Mouse (Mus musculus) testis, postnatal 10 days (tissue): ENCODE data around the gene 2210017I01Rik.

ENCODE experiments used
- DNase-seq: peaks from one replicate; pipeline ENCODE4 v3.0.0; 2021; ENCODE audit warnings: low spot score

2210017I01Rik gene

DNA sequence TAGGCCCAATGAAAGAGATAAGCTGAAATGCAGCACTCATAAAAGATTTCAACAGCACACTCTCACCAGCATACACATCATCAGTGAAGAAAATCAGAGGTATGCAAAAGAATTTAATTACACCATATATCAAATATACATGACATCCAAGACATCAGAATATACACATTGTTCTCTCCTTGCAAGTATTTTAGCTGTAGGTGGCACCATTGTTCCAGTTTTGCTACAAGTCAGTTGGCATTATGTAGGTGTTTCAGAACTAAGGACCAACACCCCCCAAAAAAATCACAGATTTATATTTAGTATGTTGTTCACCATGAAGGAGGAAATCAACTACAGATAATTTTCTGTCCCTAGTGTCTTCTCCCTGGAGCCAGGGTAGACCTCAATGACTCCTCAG, 41.9 kb downstream of the 2210017I01Rik start:
- DNase-seq: no peak
